8 mouse cellular contexts compared by ENCODE assay signal in genomic region chr6:124260198-124260931, GRCm38 (mm10). TPM values are rescaled to one million over a fixed set of nuclear protein-coding genes. Genes with fewer than 3 reads are reported as not detected.
DNase-seq lines count a peak whose midpoint lies in the region; ATAC-seq lines count a peak whose summit lies in the region.

No protein-coding gene starts in this region.

- H3K27me3 ChIP-seq in intestine, embryonic 14.5 days (replicated peaks; ENCODE audit: control insufficient read depth, insufficient read depth, low read length): no peaks in the 10 kb centered on the region

- H3K4me1 ChIP-seq in intestine, embryonic 14.5 days (replicated peaks; ENCODE audit: control insufficient read depth, insufficient read depth, low read length): no peaks in the 10 kb centered on the region

- DNase-seq in heart, adult 11 months: peak; percentile 91
- DNase-seq in heart, adult 9 months (ENCODE audit: low spot score in 2 of 2): no peak
- peak; percentile 17 for DNase-seq in cerebellum, adult 9-10 months
- DNase-seq in frontal cortex, postnatal 25 days (ENCODE audit: low spot score in 2 of 2): peak; percentile 59 to 74
- DNase-seq in intestine, embryonic 14.5 days (ENCODE audit: low spot score): peak; percentile 87
- DNase-seq in left cerebral cortex, postnatal 10 days (ENCODE audit: extremely low spot score in 1 of 2, low spot score in 2 of 2): peak; percentile 69 to 74
- DNase-seq in mesoderm, embryonic 11.5 days (ENCODE audit: low read depth, low spot score): peak; percentile 83
- DNase-seq in right cerebral cortex, postnatal 4 days: peak; percentile 86

- H3K4me2 ChIP-seq in intestine, embryonic 14.5 days (ENCODE audit: low read length): no peak overlapping the region

- no peak overlapping the region for H3K9ac ChIP-seq in intestine, embryonic 14.5 days (ENCODE audit: low read length)

- no peak overlapping the region for H3K27ac ChIP-seq in intestine, embryonic 14.5 days (ENCODE audit: low read depth)

- WGBS in intestine, embryonic 14.5 days: 25% methylated on average over 11 of the region's 14 CpGs

- peak; percentile 70 for ATAC-seq in intestine, embryonic 14.5 days (replicated peaks; ENCODE audit: low FRiP score, low TSS enrichment, low read depth)

- H3K4me3 ChIP-seq in intestine, embryonic 14.5 days (ENCODE audit: low read depth, low read length): no peak overlapping the region

- intact Hi-C loops in left cerebral cortex, postnatal 10 days (cut with DNase I): loop anchor here (5.0 kb wide), 4 partner anchors 328 to 1593 kb away; no protein-coding TSS in a partner anchor

- H3K9me3 ChIP-seq in intestine, embryonic 14.5 days (ENCODE audit: control insufficient read depth, low read length): no peaks in the 10 kb centered on the region

- no peaks in the 10 kb centered on the region for H3K36me3 ChIP-seq in intestine, embryonic 14.5 days (ENCODE audit: control insufficient read depth, insufficient read depth, low read length)

RNA-seq across cellular contexts. Expression of gene Vmn2r27, which starts 28.7 kb away (rescaled TPM):
- not detected in 2 replicates for polyA plus RNA-seq in intestine, embryonic 14.5 days (2014; fragmentation: Nextera tagmentation; extraction: Ambion mirVana)
- total RNA-seq in left cerebral cortex, postnatal 10 days (2021): not detected

RNA-seq across cellular contexts. Expression of gene Cd163, which starts 44.1 kb away (rescaled TPM):
- 0.07 and 0.19 TPM in 2 replicates for polyA plus RNA-seq in intestine, embryonic 14.5 days (2014; fragmentation: Nextera tagmentation; extraction: Ambion mirVana)
- total RNA-seq in left cerebral cortex, postnatal 10 days (2021): 1 to 10 TPM; 1.9 to 3.8 TPM

Comparison
In these comparisons a context has a peak if more than half of its experiments do, and no peak if none do; other contexts are left out.
1. DNase-seq: peak in heart, adult 11 months (single experiment), cerebellum, adult 9-10 months (single experiment), frontal cortex, postnatal 25 days (2 of 2), intestine, embryonic 14.5 days (single experiment), left cerebral cortex, postnatal 10 days (2 of 2), mesoderm, embryonic 11.5 days (single experiment) and right cerebral cortex, postnatal 4 days (single experiment); none in heart, adult 9 months (0 of 2).